Mouse (Mus musculus): Measurements from ENCODE around the gene Bad.

Bad gene

DNA sequence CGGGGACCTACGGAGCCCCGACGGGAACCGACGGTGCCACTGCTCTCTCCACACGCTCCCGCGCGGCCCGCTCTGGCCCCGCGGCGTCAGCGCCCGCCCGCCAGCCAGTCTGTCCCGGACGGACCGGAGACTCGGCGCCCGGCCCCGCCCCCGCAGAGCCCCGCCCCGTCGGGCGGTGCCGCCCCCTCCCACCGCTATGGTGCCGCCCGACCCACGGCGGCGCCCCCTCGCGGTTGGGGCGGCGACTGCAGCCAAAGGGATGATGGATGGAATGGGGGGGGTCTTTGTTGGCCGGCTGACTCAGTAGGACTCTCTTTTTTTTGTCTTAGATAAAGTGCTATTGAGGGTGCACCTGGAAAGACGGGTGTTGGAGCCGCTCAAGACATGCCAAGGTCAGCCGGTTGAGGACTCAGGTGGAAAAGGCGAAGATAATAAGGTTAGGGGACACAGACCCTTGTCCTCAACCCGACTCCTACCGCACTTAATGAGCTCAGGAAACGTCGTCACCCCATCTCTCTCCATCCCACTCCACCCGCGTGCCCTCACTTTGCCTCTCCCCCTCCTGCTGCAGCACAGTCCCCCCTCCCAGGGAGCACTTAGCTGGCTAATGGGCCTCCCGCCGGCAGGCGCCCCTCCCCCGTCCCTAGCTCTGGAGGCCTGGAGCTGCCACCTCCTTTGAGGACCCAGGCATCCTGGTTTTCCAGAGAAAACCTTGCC, 28.2 kb downstream of the Bad start:
- no peak for DNase-seq

- DNase-seq = no peak
Measured at GRCm38 (mm10) chr19:6970460-6971085, 28.9 kb downstream of the Bad start.

GRCm38 (mm10) chr19:6971644-6972043, 30.0 kb downstream of the Bad start:
- no peak for DNase-seq

- DNase-seq = no peak
Measured at GRCm38 (mm10) chr19:6972247-6972917, 30.7 kb downstream of the Bad start.

- DNase-seq = no peak
Measured at GRCm38 (mm10) chr19:6973581-6974190, 32.0 kb downstream of the Bad start.

DNA sequence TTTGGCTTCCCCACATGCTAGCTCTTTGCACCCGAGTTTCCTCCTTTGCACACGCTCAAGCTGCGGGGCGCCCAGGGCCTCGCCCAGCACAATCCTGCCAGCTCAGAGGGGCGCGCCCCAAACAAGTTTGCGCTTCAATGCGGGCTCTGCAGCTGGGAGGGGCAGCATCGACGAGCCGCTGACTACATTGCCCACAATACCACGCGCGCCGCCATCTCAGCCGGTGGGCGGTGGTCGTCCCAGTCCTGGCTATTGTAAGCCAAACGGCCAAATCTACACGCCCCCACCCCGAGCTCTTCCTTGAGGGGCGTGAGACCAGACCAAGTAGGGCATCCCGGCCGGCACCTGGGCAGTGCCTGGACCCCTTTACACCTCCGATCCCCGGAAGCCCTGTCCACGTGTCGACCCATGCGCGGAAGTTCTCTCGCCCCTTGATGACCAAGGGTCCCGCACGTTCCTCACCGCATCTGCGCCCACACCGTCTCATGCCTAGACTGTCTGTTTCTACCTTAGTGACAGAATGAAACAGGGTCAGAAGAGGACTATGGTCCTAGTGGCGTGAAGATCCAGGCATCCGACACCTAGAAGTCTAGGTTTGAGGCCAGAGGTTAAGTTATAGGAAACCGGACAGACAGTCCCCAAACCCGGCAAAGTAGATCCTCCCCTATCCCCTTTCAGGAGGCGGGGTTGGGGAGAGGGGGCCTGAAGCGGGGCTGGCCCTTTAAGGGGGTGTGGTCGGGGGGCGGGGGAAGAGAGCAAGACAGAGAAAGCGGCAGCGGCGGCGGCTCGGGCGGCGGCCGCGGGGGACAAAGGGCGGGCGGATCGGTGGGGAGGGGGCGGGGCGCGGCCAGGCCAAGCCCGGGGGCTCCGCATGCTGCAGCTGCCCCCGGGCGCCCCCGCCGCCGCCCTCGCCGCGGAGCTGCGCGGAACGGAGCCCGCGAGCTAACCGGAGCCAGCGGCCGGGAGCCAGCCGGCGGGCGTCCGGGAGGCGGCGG, 32.8 kb downstream of the Bad start, which contains the start of gene Ppp1r14b:
Ppp1r14b (plus strand) TSS at position 758 of the 995 bp plus-strand sequence.
- DNase-seq = peak; percentile 74

GRCm38 (mm10) chr19:6975537-6976521, 34.2 kb downstream of the Bad start, which contains the start of gene Plcb3:
Gene Plcb3, minus strand, starts transcription at chr19:6976470.
- DNase-seq = peak; percentile 67

- DNase-seq = no peak
Measured at GRCm38 (mm10) chr19:6977759-6978638, 36.3 kb downstream of the Bad start.

DNA sequence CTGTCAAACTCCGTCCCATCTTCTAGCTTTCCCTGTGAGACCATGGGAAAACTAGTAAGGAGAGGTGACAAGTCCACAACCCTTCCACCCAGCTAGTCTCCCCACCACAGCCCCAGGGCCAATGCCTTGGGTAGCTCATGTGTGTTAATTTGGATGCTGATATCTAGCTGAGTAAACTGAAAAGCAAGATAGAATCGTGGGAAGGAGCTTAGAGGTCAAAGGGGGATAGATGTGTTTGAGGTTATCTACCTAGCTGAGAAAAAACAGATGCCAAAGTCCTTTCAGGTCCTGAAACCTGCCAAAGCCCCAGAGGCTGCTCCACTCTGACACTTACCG, 36.9 kb downstream of the Bad start:
- no peak for DNase-seq

DNA sequence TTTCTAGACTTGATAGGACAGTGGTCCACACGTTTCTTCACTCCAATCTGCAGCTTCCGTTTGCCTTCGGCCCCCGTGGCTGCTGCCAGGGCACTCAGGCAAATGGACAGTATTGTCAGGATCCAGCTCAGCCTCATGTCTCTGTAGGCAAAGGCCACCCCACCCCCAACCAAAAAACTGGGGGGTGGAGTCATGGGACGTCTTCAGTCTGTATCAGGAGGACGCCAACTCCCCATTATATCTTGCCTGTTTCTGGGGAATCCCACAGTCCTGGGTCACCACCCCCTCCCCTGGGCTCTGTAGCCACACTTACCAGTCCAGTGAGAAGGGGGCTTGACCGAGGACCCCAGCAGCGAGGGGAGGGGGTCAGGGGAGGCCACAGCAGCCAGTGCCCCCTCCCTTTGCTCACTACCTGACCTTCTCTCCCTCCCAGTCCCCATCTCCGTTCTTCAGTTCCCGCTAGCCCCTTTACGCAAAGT, 37.4 kb downstream of the Bad start:
- peak; percentile 59 for DNase-seq

GRCm38 (mm10) chr19:6979486-6980380, 38.1 kb downstream of the Bad start:
- DNase-seq = peak; percentile 100

DNA sequence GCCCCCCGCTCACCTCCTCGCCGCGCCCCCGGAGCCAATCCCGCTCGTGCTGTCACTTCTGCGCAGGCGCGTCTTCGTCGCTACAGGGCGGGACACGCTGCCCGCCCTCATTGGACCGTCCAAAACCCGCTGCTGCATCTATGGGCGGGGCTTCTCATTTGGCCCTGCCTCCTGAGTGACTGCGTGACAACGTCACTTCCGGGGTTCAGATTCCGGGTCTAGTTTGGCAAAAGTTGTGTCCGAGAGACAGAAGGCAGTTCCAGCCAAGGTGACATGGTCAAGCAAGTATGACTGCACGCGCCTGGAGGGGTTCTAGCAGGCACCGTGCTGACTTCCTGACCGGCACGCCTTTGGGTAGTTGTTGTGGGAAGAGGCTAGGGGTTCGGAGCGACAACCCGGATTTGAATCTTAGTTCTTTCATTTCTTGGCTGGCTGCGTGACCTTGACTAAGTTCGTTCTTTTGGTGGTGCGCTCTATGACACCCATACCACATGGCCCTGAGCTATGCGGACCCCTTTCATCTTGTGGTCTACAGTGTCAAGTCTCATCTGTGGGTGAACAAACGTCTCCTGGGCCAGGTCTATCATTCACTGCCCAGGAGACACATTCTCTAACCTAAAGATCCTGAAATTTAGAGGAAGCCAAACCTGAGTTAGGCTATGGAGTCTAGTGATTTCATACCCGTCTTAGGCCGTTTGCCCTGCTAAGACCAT, 38.9 kb downstream of the Bad start, which contains the start of gene Fkbp2:
Fkbp2 (minus strand) TSS at position 121 of the 713 bp plus-strand sequence.
- DNase-seq = peak; percentile 99

DNA sequence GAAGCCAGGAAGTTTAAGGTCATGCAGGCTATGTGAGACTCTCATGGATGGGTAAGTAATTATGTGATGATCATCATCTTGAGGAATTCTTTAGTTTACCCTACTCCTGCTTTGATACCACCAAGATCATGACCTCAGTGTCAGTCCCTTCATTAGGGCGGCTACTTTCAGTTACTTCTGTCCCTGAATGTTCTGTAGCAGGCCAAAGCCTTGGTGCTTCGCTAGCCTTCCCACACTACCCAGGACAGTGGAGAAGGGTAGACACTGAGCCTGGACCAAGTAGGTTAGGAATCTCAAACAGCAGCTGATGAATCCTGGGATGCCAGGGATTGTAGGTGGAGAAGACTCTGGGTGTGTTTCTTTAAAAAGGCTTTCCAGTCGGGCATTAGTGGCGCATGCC, 39.8 kb downstream of the Bad start:
- no peak for DNase-seq

DNA sequence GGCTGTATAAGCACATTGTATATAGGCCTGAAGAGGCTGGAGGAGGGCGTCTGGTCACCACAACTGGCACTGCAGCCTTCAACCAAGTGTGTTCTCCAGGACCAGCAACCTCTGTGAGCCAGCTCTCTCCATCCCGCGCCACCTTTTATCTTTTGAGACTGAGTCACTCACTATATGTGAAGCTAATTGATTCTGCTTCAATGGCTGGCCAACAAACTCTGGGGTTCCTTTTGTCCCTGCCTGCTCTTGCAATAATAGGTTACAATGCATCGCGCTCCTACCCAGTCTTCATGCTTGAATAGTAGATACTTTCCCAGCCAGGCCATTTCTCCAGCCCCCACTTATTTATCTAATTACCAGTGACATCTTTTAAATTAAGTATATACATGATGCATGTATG, 42.0 kb downstream of the Bad start:
- no peak for DNase-seq

- DNase-seq = no peak
Measured at GRCm38 (mm10) chr19:6985300-6985699, 43.6 kb downstream of the Bad start.

GRCm38 (mm10) chr19:6985951-6986708, 44.5 kb downstream of the Bad start:
- no peak for DNase-seq

Data from right cerebral cortex, adult 18-20 months (tissue).